Mouse (Mus musculus) neural tube, embryonic 13.5 days (tissue): ENCODE data around the gene Prss37. TPM values are rescaled to one million over a fixed set of nuclear protein-coding genes. Genes with fewer than 3 reads are reported as not detected.
A peak's percentile ranks its signal among the peaks of the same experiment; 100 is the strongest.

Experiments
- ATAC-seq: fragments of 200-750 bp; cut with Nextera tagmentation; 2 replicates; pipeline ENCODE4 v1.8.0; 2017; ENCODE audit warnings: low read depth, mild to moderate bottlenecking, moderate TSS enrichment, moderate library complexity
- H3K27ac ChIP-seq: fragments of 300-500 bp; sonication (generic); replicated peaks from 2 replicates; pipeline ENCODE4 v1.5.1; 2015; ENCODE audit warnings: moderate library complexity, mild to moderate bottlenecking, inconsistent platforms
- H3K27me3 ChIP-seq: fragments of 300-500 bp; sonication (generic); 2 replicates; pipeline ENCODE4 v1.6.1; 2015; ENCODE audit warnings: mild to moderate bottlenecking, inconsistent platforms
- H3K36me3 ChIP-seq: fragments of 300-500 bp; sonication (generic); 2 replicates; pipeline ENCODE4 v1.6.1; 2015; ENCODE audit warnings: mild to moderate bottlenecking, inconsistent platforms
- H3K4me1 ChIP-seq: fragments of 300-500 bp; sonication (generic); replicated peaks from 2 replicates; pipeline ENCODE4 v1.6.1; 2015; ENCODE audit warnings: inconsistent platforms
- H3K4me2 ChIP-seq: fragments of 300-500 bp; sonication (generic); 2 replicates; pipeline ENCODE4 v1.6.1; 2015; ENCODE audit warnings: inconsistent platforms, mild to moderate bottlenecking, moderate library complexity
- H3K4me3 ChIP-seq: fragments of 300-500 bp; sonication (generic); 2 replicates; pipeline ENCODE4 v1.5.1; 2015; ENCODE audit warnings: mild to moderate bottlenecking, inconsistent platforms
- H3K9ac ChIP-seq: fragments of 300-500 bp; sonication (generic); 2 replicates; pipeline ENCODE4 v1.6.1; 2015; ENCODE audit warnings: moderate library complexity, mild to moderate bottlenecking, inconsistent platforms
- H3K9me3 ChIP-seq: fragments of 300-500 bp; sonication (generic); 2 replicates; pipeline ENCODE4 v1.6.1; 2016; ENCODE audit warnings: inconsistent platforms
- WGBS: fragments of 180-500 bp; shearing (Covaris S2); methylation state at CpG from one replicate; pipeline ENCODE4 v1.1.7; 2015; 5-methylcytosine and 5-hydroxymethylcytosine counted together
- polyA plus RNA-seq: library from polyadenylated mRNA; unstranded; fragments of >200 nt; fragmentation: Nextera tagmentation; extraction: Ambion mirVana; gene quantifications from 2 replicates; pipeline ENCODE4 v1.2.1, GENCODE M21; 2015

Prss37 gene
- polyA plus RNA-seq, result not detected in 2 replicates

- Histone ChIP-seq H3K9ac (no peak within 1 kb of the TSS), H3K4me2 (no peak within 1 kb of the TSS), H3K4me3 (no peak within 1 kb of the TSS), H3K27me3 (no peaks in the 10 kb centered on the region), H3K27ac (no peak within 1 kb of the TSS), H3K9me3 (no peaks in the 10 kb centered on the region), H3K4me1 (no peaks in the 10 kb centered on the region), H3K36me3 (no peaks in the 10 kb centered on the region)
- no peak for ATAC-seq
- 53% methylated on average over 1 of the region's 1 CpGs for WGBS
Measured at GRCm38 (mm10) chr6:40519408-40519807, at the start of gene Prss37. Gene Prss37 (minus strand): TSS chr6:40519508.

- Histone ChIP-seq H3K9me3 (no peaks in the 10 kb centered on the region), H3K27me3 (no peaks in the 10 kb centered on the region), H3K27ac (no peak within 1 kb of the TSS), H3K4me3 (no peak within 1 kb of the TSS), H3K36me3 (no peaks in the 10 kb centered on the region), H3K9ac (no peak within 1 kb of the TSS), H3K4me1 (no peaks in the 10 kb centered on the region), H3K4me2 (no peak within 1 kb of the TSS)
- WGBS, result 79% methylated on average over 2 of the region's 2 CpGs
- ATAC-seq, result no peak
Measured at GRCm38 (mm10) chr6:40554950-40555349, 35.6 kb upstream of the Prss37 start, which contains the start of gene Olfr461. Gene Olfr461 (minus strand): TSS chr6:40555050.

GRCm38 (mm10) chr6:40544690-40545089 lies 25.4 kb upstream of the Prss37 start:
- no peak overlapping the region for H3K27ac ChIP-seq
- H3K9ac ChIP-seq, result no peak overlapping the region
- ATAC-seq, result no peak
- no peak overlapping the region for H3K4me2 ChIP-seq
- no peaks in the 10 kb centered on the region for H3K9me3 ChIP-seq
- no peaks in the 10 kb centered on the region for H3K27me3 ChIP-seq
- H3K4me3 ChIP-seq, result no peak overlapping the region
- H3K36me3 ChIP-seq, result no peaks in the 10 kb centered on the region
- WGBS, result 83% methylated on average over 10 of the region's 10 CpGs
- H3K4me1 ChIP-seq, result no peaks in the 10 kb centered on the region

- H3K27me3 ChIP-seq, result no peaks in the 10 kb centered on the region
- H3K36me3 ChIP-seq, result no peaks in the 10 kb centered on the region
- no peak for ATAC-seq
- H3K9me3 ChIP-seq, result no peaks in the 10 kb centered on the region
- no peak within 1 kb of the TSS for H3K4me3 ChIP-seq
- no peak within 1 kb of the TSS for H3K9ac ChIP-seq
- no peak within 1 kb of the TSS for H3K4me2 ChIP-seq
- WGBS, result 90% methylated on average over 3 of the region's 3 CpGs
- no peaks in the 10 kb centered on the region for H3K4me1 ChIP-seq
- H3K27ac ChIP-seq, result no peak within 1 kb of the TSS
Measured at GRCm38 (mm10) chr6:40493229-40493628, 26.1 kb downstream of the Prss37 start, which contains the start of gene Tas2r108. Gene Tas2r108 (plus strand): TSS chr6:40493529.

GRCm38 (mm10) chr6:40490933-40491332 lies 28.4 kb downstream of the Prss37 start, which contains the start of gene Tas2r137:
Gene Tas2r137 (plus strand): TSS chr6:40491233.
- H3K9ac ChIP-seq, result no peak within 1 kb of the TSS
- no peak within 1 kb of the TSS for H3K27ac ChIP-seq
- no peaks in the 10 kb centered on the region for H3K27me3 ChIP-seq
- H3K9me3 ChIP-seq, result no peaks in the 10 kb centered on the region
- no peak within 1 kb of the TSS for H3K4me3 ChIP-seq
- H3K4me2 ChIP-seq, result no peak within 1 kb of the TSS
- H3K36me3 ChIP-seq, result 0 out of 2 replicates have a peak, but pooled peaks cover 2% of the 10 kb centered on the region
- no peaks in the 10 kb centered on the region for H3K4me1 ChIP-seq
- ATAC-seq, result no peak

- Histone ChIP-seq H3K9me3 (no peaks in the 10 kb centered on the region), H3K36me3 (peaks cover 64% of the 10 kb centered on the region), H3K4me1 (no peaks in the 10 kb centered on the region), H3K27me3 (no peaks in the 10 kb centered on the region), H3K4me2 (no peak overlapping the region), H3K27ac (no peak overlapping the region), H3K4me3 (no peak overlapping the region), H3K9ac (no peak overlapping the region)
- WGBS, result 92% methylated on average over 5 of the region's 5 CpGs
- ATAC-seq, result no peak
Measured at GRCm38 (mm10) chr6:40482318-40482717, 37.0 kb downstream of the Prss37 start.

- no peak overlapping the region for H3K4me2 ChIP-seq
- no peaks in the 10 kb centered on the region for H3K9me3 ChIP-seq
- WGBS, result 88% methylated on average over 1 of the region's 1 CpGs
- no peak overlapping the region for H3K4me3 ChIP-seq
- ATAC-seq, result no peak
- H3K27me3 ChIP-seq, result no peaks in the 10 kb centered on the region
- H3K36me3 ChIP-seq, result peaks cover 73% of the 10 kb centered on the region
- H3K4me1 ChIP-seq, result no peaks in the 10 kb centered on the region
- no peak overlapping the region for H3K9ac ChIP-seq
- no peak overlapping the region for H3K27ac ChIP-seq
Measured at GRCm38 (mm10) chr6:40479705-40480104, 39.6 kb downstream of the Prss37 start.

- peaks cover 57% of the 10 kb centered on the region for H3K36me3 ChIP-seq
- no peaks in the 10 kb centered on the region for H3K9me3 ChIP-seq
- no peak overlapping the region for H3K4me2 ChIP-seq
- H3K4me1 ChIP-seq, result peaks cover 22% of the 10 kb centered on the region
- no peak overlapping the region for H3K27ac ChIP-seq
- no peak for ATAC-seq
- 92% methylated on average over 4 of the region's 4 CpGs for WGBS
- H3K9ac ChIP-seq, result no peak overlapping the region
- no peaks in the 10 kb centered on the region for H3K27me3 ChIP-seq
- no peak overlapping the region for H3K4me3 ChIP-seq
Measured at GRCm38 (mm10) chr6:40476132-40476531, 43.2 kb downstream of the Prss37 start.

GRCm38 (mm10) chr6:40471720-40472010 lies 47.6 kb downstream of the Prss37 start:
- WGBS, result under 1% methylated on average over 7 of the region's 7 CpGs
- Histone ChIP-seq H3K27ac (peak overlapping the region; percentile 93), H3K9ac (peak overlapping the region; percentile 85), H3K4me3 (peak overlapping the region; percentile 68), H3K4me2 (peak overlapping the region; percentile 77), H3K36me3 (peaks cover 31% of the 10 kb centered on the region), H3K4me1 (peaks cover 22% of the 10 kb centered on the region), H3K9me3 (no peaks in the 10 kb centered on the region), H3K27me3 (peaks cover 15% of the 10 kb centered on the region; the same call in 1 of the 2 replicates)
- 0 out of 2 replicates have a peak, but pooled peaks have one; percentile 26 for ATAC-seq

- H3K4me2 ChIP-seq, result peak within 1 kb of the TSS; percentile 77
- WGBS, result under 1% methylated on average over 54 of the region's 54 CpGs
- peak within 1 kb of the TSS; percentile 68 for H3K4me3 ChIP-seq
- peaks cover 15% of the 10 kb centered on the region; the same call in 1 of the 2 replicates for H3K27me3 ChIP-seq
- H3K27ac ChIP-seq, result peak within 1 kb of the TSS; percentile 93
- peaks cover 27% of the 10 kb centered on the region for H3K36me3 ChIP-seq
- H3K4me1 ChIP-seq, result peaks cover 22% of the 10 kb centered on the region
- H3K9ac ChIP-seq, result peak within 1 kb of the TSS; percentile 85
- ATAC-seq, result peak; percentile 96
- H3K9me3 ChIP-seq, result no peaks in the 10 kb centered on the region
Measured at GRCm38 (mm10) chr6:40470916-40471719, 48.2 kb downstream of the Prss37 start, which contains the start of gene Ssbp1. Gene Ssbp1 (plus strand): TSS chr6:40471352.

- H3K4me3 ChIP-seq, result no peak overlapping the region
- no peak overlapping the region for H3K27ac ChIP-seq
- 49% methylated on average over 6 of the region's 6 CpGs for WGBS
- H3K27me3 ChIP-seq, result peaks cover 15% of the 10 kb centered on the region; the same call in 1 of the 2 replicates
- no peak overlapping the region for H3K4me2 ChIP-seq
- H3K9ac ChIP-seq, result no peak overlapping the region
- no peak for ATAC-seq
- no peaks in the 10 kb centered on the region; the same call in 1 of the 2 replicates for H3K4me1 ChIP-seq
- no peaks in the 10 kb centered on the region for H3K9me3 ChIP-seq
- H3K36me3 ChIP-seq, result no peaks in the 10 kb centered on the region
Measured at GRCm38 (mm10) chr6:40465710-40466109, 53.6 kb downstream of the Prss37 start.
